Comparison of ENCODE assay signal across 12 mouse cellular contexts in the genomic region with DNA sequence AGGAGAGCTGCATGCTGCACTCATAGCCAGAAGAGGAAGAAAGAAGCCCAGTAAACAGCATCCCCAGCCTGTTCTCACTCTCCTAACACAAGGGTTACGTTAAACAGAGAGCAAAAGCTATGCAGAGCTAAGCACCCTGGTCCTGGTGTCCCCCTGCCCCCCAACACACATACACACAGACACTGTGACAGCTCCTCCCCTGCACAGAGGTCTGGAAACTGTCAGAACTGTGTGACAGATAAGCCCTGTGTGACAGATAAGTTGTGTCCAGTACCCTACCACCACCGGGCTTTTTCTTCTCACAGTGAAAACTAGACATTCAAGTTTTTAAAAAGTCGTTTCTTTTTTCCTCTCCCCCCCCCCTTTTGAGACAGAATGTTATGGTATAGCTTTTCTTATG. TPM values are rescaled to one million over a fixed set of nuclear protein-coding genes. Genes with fewer than 3 reads are reported as not detected.
DNase-seq lines count a peak whose midpoint lies in the region; ATAC-seq and TF ChIP-seq lines count a peak whose summit lies in the region.
"Had no signal": no experiment of that assay in that cellular context is flagged by ENCODE, and none has a peak within 500 bp of the region (broad histone marks: within the 10 kb centered on the region; RNA-seq: fewer than 3 reads in every experiment).

No protein-coding gene starts in this region.

- no peak overlapping the region for H3K9ac ChIP-seq in kidney, embryonic 15.5 days
- H3K9ac ChIP-seq in MEL (ENCODE audit: control insufficient read depth, low read depth, low read length, poor library complexity, severe bottlenecking), result peak overlapping the region; percentile 53
- H3K9ac ChIP-seq in embryonic facial prominence, embryonic 14.5 days (ENCODE audit: low read depth, low read length), result no peak overlapping the region
- no peak overlapping the region for H3K9ac ChIP-seq in limb, embryonic 13.5 days
- H3K9ac ChIP-seq: forebrain, embryonic 15.5 days had no signal

- H3K4me3 ChIP-seq in kidney, embryonic 15.5 days (replicated peaks), result no peak overlapping the region
- peak overlapping the region; percentile 42 to 49 for H3K4me3 ChIP-seq in MEL (ENCODE audit: control insufficient read depth in 1 of 2, insufficient read depth in 1 of 2, low read depth in 2 of 2, low read length in 2 of 2)
- no peak overlapping the region for H3K4me3 ChIP-seq in embryonic facial prominence, embryonic 14.5 days (ENCODE audit: low read depth, low read length)
- H3K4me3 ChIP-seq in limb, embryonic 13.5 days, result no peak overlapping the region
- H3K4me3 ChIP-seq: forebrain, embryonic 15.5 days had no signal

- peak overlapping the region; percentile 73; the same call in 1 of the 2 replicates for H3K27ac ChIP-seq in kidney, embryonic 15.5 days
- H3K27ac ChIP-seq in MEL (ENCODE audit: control insufficient read depth, low read depth, low read length), result peak overlapping the region; percentile 64
- H3K27ac ChIP-seq in embryonic facial prominence, embryonic 14.5 days (replicated peaks; ENCODE audit: low read depth, low read length), result 0 out of 2 replicates have a peak overlapping the region, but pooled peaks have one; percentile 29
- peak overlapping the region; percentile 10; the same call in 1 of the 2 replicates for H3K27ac ChIP-seq in limb, embryonic 13.5 days
- H3K27ac ChIP-seq: forebrain, embryonic 15.5 days had no signal

- no peak for TF ChIP-seq POLR2A in MEL (IDR thresholded peaks at IDR 0.05; ENCODE audit: control insufficient read depth in 1 of 2, insufficient read depth in 1 of 2, low read depth in 1 of 2, low read length in 2 of 2, poor library complexity in 1 of 2)

- H3K36me3 ChIP-seq in kidney, embryonic 15.5 days, result no peaks in the 10 kb centered on the region
- peaks cover 0 to 17% of the 10 kb centered on the region in 2 experiments; a peak in 2 of 4 replicates for H3K36me3 ChIP-seq in MEL (ENCODE audit: control insufficient read depth in 1 of 2, insufficient read depth in 2 of 2, low read length in 2 of 2)
- no peaks in the 10 kb centered on the region for H3K36me3 ChIP-seq in embryonic facial prominence, embryonic 14.5 days (ENCODE audit: control insufficient read depth, insufficient read depth, low read length)
- H3K36me3 ChIP-seq in limb, embryonic 13.5 days, result no peaks in the 10 kb centered on the region
- H3K36me3 ChIP-seq: forebrain, embryonic 15.5 days had no signal

- H3K4me1 ChIP-seq in kidney, embryonic 15.5 days, result peaks cover 13% of the 10 kb centered on the region
- H3K4me1 ChIP-seq in MEL (ENCODE audit: control insufficient read depth in 1 of 2, insufficient read depth in 2 of 2, low read length in 2 of 2), result peaks cover 16 to 22% of the 10 kb centered on the region in 2 experiments
- no peaks in the 10 kb centered on the region for H3K4me1 ChIP-seq in embryonic facial prominence, embryonic 14.5 days (ENCODE audit: control insufficient read depth, insufficient read depth, low read length)
- H3K4me1 ChIP-seq in limb, embryonic 13.5 days, result 0 out of 2 replicates have a peak, but pooled peaks cover 3% of the 10 kb centered on the region
- H3K4me1 ChIP-seq: forebrain, embryonic 15.5 days had no signal

- 0 out of 2 replicates have a peak, but pooled peaks have one; percentile 26 for ATAC-seq in kidney, embryonic 15.5 days (replicated peaks; ENCODE audit: low FRiP score)
- 0 out of 2 replicates have a peak, but pooled peaks have one; percentile 44 for ATAC-seq in embryonic facial prominence, embryonic 14.5 days (ENCODE audit: low read depth)
- ATAC-seq in limb, embryonic 13.5 days (ENCODE audit: low FRiP score, low read depth), result no peak
- ATAC-seq: forebrain, embryonic 15.5 days had no signal

- no peak overlapping the region for H3K4me2 ChIP-seq in kidney, embryonic 15.5 days
- no peak overlapping the region for H3K4me2 ChIP-seq in embryonic facial prominence, embryonic 14.5 days (ENCODE audit: low read depth, low read length)
- no peak overlapping the region for H3K4me2 ChIP-seq in limb, embryonic 13.5 days (replicated peaks)
- H3K4me2 ChIP-seq: forebrain, embryonic 15.5 days had no signal

- TF ChIP-seq RAD21 in MEL (IDR thresholded peaks at IDR 0.05; ENCODE audit: low read depth, low read length), result no peak

- intact Hi-C loops in left cerebral cortex, postnatal 4 days (cut with DNase I), result no loop called here

- 35% methylated on average over 3 of the region's 3 CpGs for WGBS in kidney, embryonic 15.5 days
- WGBS in embryonic facial prominence, embryonic 14.5 days, result 32% methylated on average over 3 of the region's 3 CpGs
- 25% methylated on average over 3 of the region's 3 CpGs for WGBS in limb, embryonic 13.5 days

- DNase-seq in kidney, adult 8-10 months, result no peak
- peak; percentile 47 for DNase-seq in MEL (ENCODE audit: low read depth, low spot score)
- no peak for DNase-seq in embryonic facial prominence, embryonic 14.5 days (ENCODE audit: low spot score)
- DNase-seq in frontal cortex, postnatal 14 days (ENCODE audit: low spot score in 2 of 2), result no peak
- no peak for DNase-seq in left cerebral cortex, postnatal 4 days
- no peak for DNase-seq in gastrocnemius, adult 18-20 months (ENCODE audit: low spot score)
- DNase-seq: lung, adult 18-20 months; right cerebral cortex, postnatal 25 days had no signal

- no peaks in the 10 kb centered on the region for H3K79me2 ChIP-seq in MEL (ENCODE audit: control insufficient read depth, insufficient read depth, low read length, poor library complexity)

- no peak for TF ChIP-seq CTCF in MEL (IDR thresholded peaks at IDR 0.05 in 2 of 3, conservative IDR thresholded peaks at IDR 0.05 in 1 of 3; ENCODE audit: control insufficient read depth in 1 of 3, insufficient read depth in 1 of 3, low read depth in 2 of 3, low read length in 3 of 3, poor library complexity in 1 of 3, severe bottlenecking in 1 of 3)

- H3K27me3 ChIP-seq in kidney, embryonic 15.5 days, result no peaks in the 10 kb centered on the region
- H3K27me3 ChIP-seq in MEL (ENCODE audit: control insufficient read depth in 1 of 2, insufficient read depth in 2 of 2, low read length in 2 of 2), result no peaks in the 10 kb centered on the region
- H3K27me3 ChIP-seq in embryonic facial prominence, embryonic 14.5 days (replicated peaks; ENCODE audit: control insufficient read depth, insufficient read depth, low read length), result no peaks in the 10 kb centered on the region
- no peaks in the 10 kb centered on the region for H3K27me3 ChIP-seq in limb, embryonic 13.5 days
- H3K27me3 ChIP-seq: CH12.LX; forebrain, embryonic 15.5 days had no signal

- peak; percentile 17 to 60; a peak in 3 of 4 replicates for TF ChIP-seq EP300 in MEL (IDR thresholded peaks at IDR 0.05; ENCODE audit: low read depth in 1 of 2, low read length in 2 of 2)

- no peaks in the 10 kb centered on the region for H3K9me3 ChIP-seq in kidney, embryonic 15.5 days (replicated peaks)
- H3K9me3 ChIP-seq in MEL (replicated peaks; ENCODE audit: insufficient read depth, low read length), result no peaks in the 10 kb centered on the region
- no peaks in the 10 kb centered on the region for H3K9me3 ChIP-seq in embryonic facial prominence, embryonic 14.5 days (ENCODE audit: control insufficient read depth, low read length)
- H3K9me3 ChIP-seq in limb, embryonic 13.5 days, result no peaks in the 10 kb centered on the region
- H3K9me3 ChIP-seq: forebrain, embryonic 15.5 days had no signal

TF ChIP-seq in MEL, 35 proteins besides CTCF, POLR2A, EP300 and RAD21:
- TF ChIP-seq ETS1 (IDR thresholded peaks at IDR 0.05; ENCODE audit: low read depth, low read length) (peak; percentile 40; the same call in 1 of the 2 replicates), GATA1 (IDR thresholded peaks at IDR 0.05; ENCODE audit: low read depth, low read length) (peak; percentile 68), TCF12 (IDR thresholded peaks at IDR 0.05; ENCODE audit: low read depth, low read length) (0 out of 2 replicates have a peak, but pooled peaks have one; percentile 19), CHD1 (IDR thresholded peaks at IDR 0.05; ENCODE audit: low read depth, low read length) (no peak), TBP (IDR thresholded peaks at IDR 0.05; ENCODE audit: low read depth, low read length) (no peak)

RNA-seq across cellular contexts. Expression of a gene that starts 19.4 kb away (rescaled TPM):
- 15.7 and 16.0 TPM in 2 replicates for polyA plus RNA-seq in kidney, embryonic 15.5 days (2015; fragmentation: Nextera tagmentation; extraction: Ambion mirVana)
- 42.8 and 45.3 TPM in 2 replicates for total RNA-seq in MEL (2012; rRNA removed)
- polyA plus RNA-seq in MEL (2012; ENCODE audit: insufficient read depth in 1 of 2, insufficient read length in 2 of 2, low read depth in 1 of 2, low replicate concordance in 2 of 2, missing spikeins in 1 of 2), result 10 to 100 TPM; 51.7 to 53.4 TPM
- polyA plus RNA-seq in embryonic facial prominence, embryonic 14.5 days (2014; fragmentation: Nextera tagmentation; extraction: Ambion mirVana), result 22.2 and 24.0 TPM in 2 replicates
- 11.8 and 12.2 TPM in 2 replicates for polyA plus RNA-seq in limb, embryonic 13.5 days (2015; fragmentation: Nextera tagmentation; extraction: Ambion mirVana)
- 10 to 100 TPM; 49.5 to 50.3 TPM for total RNA-seq in left cerebral cortex, postnatal 4 days (2021)
- 10 to 100 TPM; 42.1 to 44.2 TPM for total RNA-seq in gastrocnemius, adult 18-20 months (2021)

Comparison
In these comparisons a context has a peak if more than half of its experiments do, and no peak if none do; other contexts are left out.
1. H3K27ac ChIP-seq: peak in every context shown above with its lines; median percentile 73 in kidney, embryonic 15.5 days; 64 in MEL; 29 in embryonic facial prominence, embryonic 14.5 days; 10 in limb, embryonic 13.5 days.
2. H3K4me3 ChIP-seq: peak in MEL (2 of 2); none in kidney, embryonic 15.5 days (single experiment), embryonic facial prominence, embryonic 14.5 days (single experiment) and limb, embryonic 13.5 days (single experiment).